Mouse (Mus musculus) small intestine, adult 2 months (tissue): ENCODE data around the gene Rgs13. TPM values are rescaled to one million over a fixed set of nuclear protein-coding genes. Genes with fewer than 3 reads are reported as not detected.

Experiments used
- H3K27ac ChIP-seq: fragments of 200-500 bp; 2 replicates; pipeline ENCODE4 v1.5.1; 2012; ENCODE audit warnings: low read depth, low read length, control low read depth, inconsistent platforms; ENCODE audit not compliant: insufficient read depth
- H3K27me3 ChIP-seq: fragments of 200-500 bp; 2 replicates; pipeline ENCODE4 v1.6.1; 2012; ENCODE audit warnings: mild to moderate bottlenecking, moderate library complexity, low read length, inconsistent platforms; ENCODE audit not compliant: control insufficient read depth, insufficient read depth
- H3K36me3 ChIP-seq: fragments of 200-500 bp; 2 replicates; pipeline ENCODE4 v1.6.1; 2012; ENCODE audit warnings: mild to moderate bottlenecking, low read length, control low read depth, inconsistent platforms; ENCODE audit not compliant: control insufficient read depth, insufficient read depth
- H3K4me1 ChIP-seq: fragments of 200-500 bp; 2 replicates; pipeline ENCODE4 v1.6.1; 2012; ENCODE audit warnings: low read length, inconsistent platforms, mixed read lengths; ENCODE audit not compliant: control insufficient read depth, insufficient read depth, insufficient read length
- H3K4me3 ChIP-seq: fragments of 200-500 bp; 2 replicates; pipeline ENCODE4 v1.5.1; 2012; ENCODE audit warnings: low read depth, mild to moderate bottlenecking, control low read depth, inconsistent platforms, low read length, moderate library complexity
- CTCF ChIP-seq: fragments of 200-500 bp; IDR thresholded peaks from 2 replicates; pipeline ENCODE4 v1.5.1; 2012; ENCODE audit warnings: low read depth, mild to moderate bottlenecking, control low read depth, inconsistent platforms, low read length, moderate library complexity, mixed read lengths; ENCODE audit not compliant: insufficient replicate concordance, insufficient read length; ENCODE audit errors: extremely low read depth
- POLR2A ChIP-seq: fragments of 200-500 bp; IDR thresholded peaks from 2 replicates; pipeline ENCODE4 v1.6.1; 2012; ENCODE audit warnings: low read depth, mild to moderate bottlenecking, control low read depth, inconsistent platforms, low read length, moderate library complexity
- WGBS: fragments of 180-500 bp; shearing (Covaris S2); methylation state at CpG from one replicate; pipeline ENCODE4 v1.1.7; 2018; 5-methylcytosine and 5-hydroxymethylcytosine counted together
- polyA plus RNA-seq: library from polyadenylated mRNA; depleted of rRNA; stranded (reverse); fragments of >200 nt; gene quantifications from 2 replicates; pipeline ENCODE4 v1.2.3, GENCODE M21; 2012

Gene Rgs13
- polyA plus RNA-seq, 1 experiment: 0.08 TPM

- Histone ChIP-seq H3K36me3 (no peaks in the 10 kb centered on the region), H3K27ac (no peak overlapping the region), H3K27me3 (no peaks in the 10 kb centered on the region), H3K4me1 (no peaks in the 10 kb centered on the region), H3K4me3 (no peak overlapping the region)
- no peak for TF ChIP-seq CTCF
- TF ChIP-seq POLR2A: no peak
Measured at GRCm38 (mm10) chr1:144177620-144178019, 448 bp upstream of the Rgs13 start.

DNA sequence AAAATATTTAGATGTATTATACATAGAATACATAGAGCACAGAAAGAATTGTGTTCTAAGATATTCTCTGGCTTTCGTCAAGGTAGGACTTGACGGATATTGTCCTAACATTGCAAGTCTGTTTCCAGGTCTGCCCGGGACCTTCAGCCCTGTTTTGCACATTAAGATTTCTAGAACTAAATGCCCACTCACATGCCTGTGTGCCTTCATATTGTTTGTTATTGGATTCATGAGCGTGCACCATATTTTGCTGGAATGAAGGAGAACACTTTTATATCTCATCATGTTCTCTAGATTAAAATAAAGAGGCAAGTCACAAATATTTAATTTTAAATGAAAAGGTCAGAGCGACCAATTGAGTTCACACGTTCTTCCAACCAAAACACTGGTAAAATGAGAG lies 2.4 kb downstream of the Rgs13 start:
- no peaks in the 10 kb centered on the region for H3K4me1 ChIP-seq
- H3K27me3 ChIP-seq: no peaks in the 10 kb centered on the region
- TF ChIP-seq CTCF (no peak), POLR2A (no peak)
- 78% methylated on average over 6 of the region's 6 CpGs for WGBS
- H3K36me3 ChIP-seq: no peaks in the 10 kb centered on the region
- no peak overlapping the region for H3K4me3 ChIP-seq
- no peak overlapping the region for H3K27ac ChIP-seq

DNA sequence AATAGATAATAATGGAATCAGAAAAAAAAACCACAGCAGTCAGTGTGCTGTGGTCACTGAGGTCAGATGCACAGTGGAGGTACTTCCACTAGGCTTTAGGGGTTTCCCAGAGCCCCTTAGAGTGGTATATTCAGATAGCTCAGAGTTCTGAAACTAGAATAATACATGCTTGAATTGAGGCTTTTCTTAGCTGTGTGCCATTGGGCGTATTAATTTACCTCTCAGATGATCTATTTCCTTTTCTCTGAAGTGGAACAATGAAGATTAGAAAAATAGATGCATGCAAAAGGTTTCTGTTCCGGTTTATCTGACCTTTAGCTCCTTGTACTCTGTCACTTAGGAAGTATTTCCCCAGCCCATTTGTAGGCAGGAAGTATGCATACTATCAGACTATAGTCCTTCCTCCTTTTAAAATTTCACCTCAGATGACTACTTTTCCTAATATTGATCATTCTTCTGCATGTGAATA lies 3.6 kb downstream of the Rgs13 start:
- TF ChIP-seq CTCF: no peak
- TF ChIP-seq POLR2A: no peak
- H3K4me1 ChIP-seq: no peaks in the 10 kb centered on the region
- H3K27ac ChIP-seq: no peak overlapping the region
- no peak overlapping the region for H3K4me3 ChIP-seq
- H3K27me3 ChIP-seq: no peaks in the 10 kb centered on the region
- H3K36me3 ChIP-seq: no peaks in the 10 kb centered on the region
- WGBS: 64% methylated on average over 2 of the region's 2 CpGs

DNA sequence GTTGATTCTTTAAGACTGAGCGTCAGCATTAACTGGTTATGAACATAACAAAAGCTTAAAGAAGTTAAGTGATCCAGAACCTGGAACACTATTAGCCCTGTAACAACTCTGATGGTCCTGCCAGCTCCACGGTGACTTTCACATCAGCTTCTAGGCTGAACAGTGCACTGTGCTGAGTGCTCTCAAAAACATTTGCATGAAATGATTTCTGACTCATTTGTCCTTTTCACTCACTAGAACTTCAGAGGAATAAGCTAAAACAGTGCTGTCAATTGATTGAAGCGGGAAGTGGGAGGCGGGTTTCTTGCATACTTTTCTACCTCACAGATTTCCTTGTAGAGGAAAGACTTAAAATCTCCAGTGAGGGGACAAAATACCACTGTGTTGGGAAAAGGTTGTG lies 8.3 kb downstream of the Rgs13 start:
- Histone ChIP-seq H3K27me3 (no peaks in the 10 kb centered on the region), H3K36me3 (no peaks in the 10 kb centered on the region), H3K4me3 (no peak overlapping the region), H3K4me1 (no peaks in the 10 kb centered on the region), H3K27ac (no peak overlapping the region)
- 83% methylated on average over 4 of the region's 4 CpGs for WGBS
- TF ChIP-seq POLR2A (no peak), CTCF (no peak)

- WGBS: 63% methylated on average over 1 of the region's 1 CpGs
- no peaks in the 10 kb centered on the region for H3K4me1 ChIP-seq
- TF ChIP-seq POLR2A: no peak
- no peak for TF ChIP-seq CTCF
Measured at GRCm38 (mm10) chr1:144167761-144168160, 9.4 kb downstream of the Rgs13 start.

DNA sequence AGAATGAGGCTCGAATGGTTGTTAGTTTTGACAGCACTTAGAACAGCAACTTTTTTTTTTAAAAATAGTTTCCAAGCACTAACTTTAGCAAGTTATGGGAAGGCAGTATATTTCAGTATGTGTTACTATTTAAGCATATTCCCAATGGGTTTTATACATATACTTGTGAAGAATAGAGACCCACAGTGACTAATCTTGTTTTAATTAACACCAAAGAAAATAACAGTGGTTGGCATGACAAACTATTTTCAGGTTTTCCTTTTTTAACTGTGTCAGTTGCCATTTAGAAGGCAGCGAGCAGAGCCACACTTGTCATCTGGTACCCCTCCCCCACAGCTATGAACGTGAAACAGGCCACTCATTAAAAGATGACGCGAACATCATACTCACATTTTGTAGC lies 10.3 kb downstream of the Rgs13 start:
- Histone ChIP-seq H3K27ac (no peak overlapping the region), H3K27me3 (no peaks in the 10 kb centered on the region), H3K36me3 (no peaks in the 10 kb centered on the region), H3K4me3 (no peak overlapping the region), H3K4me1 (no peaks in the 10 kb centered on the region)
- 77% methylated on average over 5 of the region's 5 CpGs for WGBS
- TF ChIP-seq CTCF (no peak), POLR2A (no peak)

More at GRCm38 (mm10) chr1:144167761-144168160, 9.4 kb downstream of the Rgs13 start:
- Histone ChIP-seq H3K27ac (no peak overlapping the region), H3K27me3 (no peaks in the 10 kb centered on the region), H3K36me3 (no peaks in the 10 kb centered on the region), H3K4me3 (no peak overlapping the region)

GRCm38 (mm10) chr1:144166275-144166674 lies 10.9 kb downstream of the Rgs13 start:
- no peak overlapping the region for H3K4me3 ChIP-seq
- H3K27me3 ChIP-seq: no peaks in the 10 kb centered on the region
- H3K36me3 ChIP-seq: no peaks in the 10 kb centered on the region
- TF ChIP-seq CTCF (no peak), POLR2A (no peak)
- 83% methylated on average over 2 of the region's 2 CpGs for WGBS
- no peaks in the 10 kb centered on the region for H3K4me1 ChIP-seq
- no peak overlapping the region for H3K27ac ChIP-seq

DNA sequence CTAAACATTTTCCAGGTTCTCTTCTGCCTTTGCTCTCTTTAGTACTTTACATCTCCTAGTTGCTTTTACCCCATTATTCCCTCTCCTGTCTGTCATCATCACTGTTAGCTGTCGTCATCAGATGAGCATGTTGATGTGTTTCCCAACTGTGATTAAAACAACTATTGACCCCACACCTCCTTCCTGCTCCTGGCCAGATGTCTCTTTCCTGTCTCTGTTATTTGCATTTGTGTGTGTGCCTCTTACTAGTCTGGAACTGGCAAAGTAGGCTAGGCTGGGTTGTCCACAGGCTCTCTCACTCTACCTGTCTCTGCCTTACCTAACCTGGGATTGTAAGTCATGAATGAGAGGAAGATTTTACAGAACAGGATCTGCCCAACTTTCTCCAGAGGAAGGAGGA lies 24.6 kb downstream of the Rgs13 start:
- TF ChIP-seq CTCF (no peak), POLR2A (no peak)
- WGBS: 52% methylated on average over 1 of the region's 1 CpGs
- H3K27ac ChIP-seq: no peak overlapping the region

More for the DNA sequence above, 24.6 kb downstream of the Rgs13 start:
- Histone ChIP-seq H3K4me3 (no peak overlapping the region), H3K36me3 (no peaks in the 10 kb centered on the region), H3K4me1 (no peaks in the 10 kb centered on the region), H3K27me3 (no peaks in the 10 kb centered on the region)
